Mouse (Mus musculus) kidney, adult 2 months (tissue): Measurements from ENCODE around the gene Hoxa13.

Experiments used
- CTCF ChIP-seq: fragments of 200-500 bp; conservative IDR thresholded peaks from 2 replicates; pipeline ENCODE4 v1.5.1; 2011; ENCODE audit warnings: low read depth, mild to moderate bottlenecking, control low read depth, low read length, moderate library complexity, mixed read lengths; ENCODE audit not compliant: insufficient read depth, insufficient read length
- POLR2A ChIP-seq: fragments of 200-500 bp; IDR thresholded peaks from one replicate; pipeline ENCODE4 v1.6.1; 2011; ENCODE audit warnings: low read depth, low read length, control low read depth

DNA sequence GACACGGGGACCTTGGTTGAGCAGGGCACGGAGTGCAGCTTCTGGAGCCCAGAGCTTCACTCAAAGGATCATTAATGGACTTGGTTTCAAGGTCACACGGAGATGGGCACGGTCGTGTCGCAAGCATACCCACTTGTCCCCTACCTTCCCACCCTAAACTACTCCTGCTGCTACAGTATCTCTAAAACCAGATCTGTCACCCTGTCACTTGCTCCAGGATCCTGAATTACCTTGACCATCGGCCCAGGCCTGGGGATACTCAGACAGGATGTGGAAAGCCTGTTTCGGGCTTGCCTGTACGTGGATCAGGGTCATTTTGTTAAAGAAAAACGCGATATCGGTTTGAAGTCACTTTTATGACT is 51.0 kb downstream of the Hoxa13 start:
- TF ChIP-seq POLR2A (no peak), CTCF (no peak)
